Mouse (Mus musculus) gastrocnemius, adult 8-10 months (tissue): ENCODE measurements around the gene Gsx2. TPM values are rescaled to one million over a fixed set of nuclear protein-coding genes. Genes with fewer than 3 reads are reported as not detected.
A peak's percentile ranks its signal among the peaks of the same experiment; 100 is the strongest.

ENCODE experiments used
- DNase-seq, 2 experiments: peaks; one replicate each; pipeline ENCODE4 v3.0.0; 2022; ENCODE audit warnings: low spot score in 2 of 2
- total RNA-seq, 4 experiments: library from RNA; stranded (reverse); gene quantifications; 2 replicates each; pipeline ENCODE4 v1.2.4; 2022

The Gsx2 gene
- total RNA-seq, 4 experiments from 2014 or later, result not detected

- DNase-seq, result no peak
Measured at GRCm38 (mm10) chr5:75076326-75077050, 1.1 kb downstream of the Gsx2 start.

GRCm38 (mm10) chr5:75077051-75077380 lies 1.6 kb downstream of the Gsx2 start:
- no peak for DNase-seq

GRCm38 (mm10) chr5:75079564-75079963 lies 4.2 kb downstream of the Gsx2 start:
- no peak for DNase-seq

- DNase-seq, result no peak
Measured at GRCm38 (mm10) chr5:75082439-75082838, 7.0 kb downstream of the Gsx2 start.

- no peak for DNase-seq
Measured at GRCm38 (mm10) chr5:75083061-75083460, 7.7 kb downstream of the Gsx2 start.

GRCm38 (mm10) chr5:75083591-75084392 lies 8.4 kb downstream of the Gsx2 start:
- no peak for DNase-seq

GRCm38 (mm10) chr5:75084393-75084870 lies 9.0 kb downstream of the Gsx2 start:
- DNase-seq, result no peak

GRCm38 (mm10) chr5:75084871-75085520 lies 9.6 kb downstream of the Gsx2 start:
- no peak for DNase-seq

- DNase-seq, result no peak
Measured at GRCm38 (mm10) chr5:75085521-75085875, 10.1 kb downstream of the Gsx2 start.

- DNase-seq, result no peak
Measured at GRCm38 (mm10) chr5:75085906-75086305, 10.5 kb downstream of the Gsx2 start.

GRCm38 (mm10) chr5:75106511-75106910 lies 31.1 kb downstream of the Gsx2 start:
- no peak for DNase-seq

- DNase-seq, result no peak
Measured at GRCm38 (mm10) chr5:75109368-75109767, 34.0 kb downstream of the Gsx2 start.

- no peak for DNase-seq
Measured at GRCm38 (mm10) chr5:75111781-75112180, 36.4 kb downstream of the Gsx2 start.

GRCm38 (mm10) chr5:75118840-75119239 lies 43.4 kb downstream of the Gsx2 start:
- DNase-seq, result no peak

- peak; percentile 54 to 67 for DNase-seq
Measured at GRCm38 (mm10) chr5:75121646-75122045, 46.2 kb downstream of the Gsx2 start.

Other genes with a start within 250 kb of the Gsx2 start
- gene Chic2, start 30.8 kb upstream of the Gsx2 start, total RNA-seq, result 10 to 100 TPM; 11.9 to 15.4 (median 13.0) TPM
- 10 to 100 TPM in 3 of 4 experiments, 1 to 10 TPM in 1; 7.0 to 18.1 (median 11.2) TPM for gene Pdgfra, start 76.7 kb downstream of the Gsx2 start, total RNA-seq